Mouse (Mus musculus) small intestine, adult 2 months (tissue): ENCODE measurements around the gene Pla2g16.

ENCODE experiments used
- CTCF ChIP-seq: fragments of 200-500 bp; IDR thresholded peaks from 2 replicates; pipeline ENCODE4 v1.5.1; 2012; ENCODE audit warnings: low read depth, mild to moderate bottlenecking, control low read depth, inconsistent platforms, low read length, moderate library complexity, mixed read lengths; ENCODE audit not compliant: insufficient replicate concordance, insufficient read length; ENCODE audit errors: extremely low read depth
- POLR2A ChIP-seq: fragments of 200-500 bp; IDR thresholded peaks from 2 replicates; pipeline ENCODE4 v1.6.1; 2012; ENCODE audit warnings: low read depth, mild to moderate bottlenecking, control low read depth, inconsistent platforms, low read length, moderate library complexity

GRCm38 (mm10) chr19:7590795-7591194, 33.5 kb downstream of the Pla2g16 start:
- TF ChIP-seq POLR2A (no peak), CTCF (no peak)
